Mouse (Mus musculus) neural tube, embryonic 10.5 days (tissue): Measurements from ENCODE around the gene Stard5.
A peak's percentile ranks its signal among the peaks of the same experiment; 100 is the strongest.

ENCODE experiments used
- DNase-seq: peaks from one replicate; pipeline ENCODE4 v3.0.0-alpha.2; 2017; ENCODE audit warnings: low spot score; ENCODE audit errors: extremely low spot score

The Stard5 gene

GRCm38 (mm10) chr7:83662711-83663375 is 31.1 kb downstream of the Stard5 start:
- DNase-seq = no peak

DNA sequence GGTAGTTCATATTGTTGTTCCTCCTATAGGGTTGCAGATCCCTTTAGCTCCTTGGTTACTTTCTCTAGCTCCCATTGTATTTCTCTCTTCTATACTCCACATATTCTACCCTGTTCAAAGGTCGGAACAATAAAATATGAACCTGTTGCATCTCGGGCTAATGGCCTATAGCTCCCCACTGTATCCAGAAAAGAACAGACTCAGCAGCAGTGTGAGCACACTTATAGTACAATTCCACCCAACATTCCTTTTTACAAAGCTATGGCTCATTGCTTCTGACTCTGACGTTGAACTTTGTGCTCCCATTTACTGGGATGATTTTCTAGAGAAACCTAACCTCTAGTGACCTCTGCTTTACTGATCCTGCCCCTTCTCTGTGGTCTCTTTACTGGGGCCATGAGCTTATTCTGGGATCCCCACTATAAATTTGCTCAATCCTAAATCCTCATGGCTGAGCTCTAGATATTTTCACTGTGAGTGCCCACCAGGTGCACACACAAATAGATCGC is 34.4 kb downstream of the Stard5 start:
- no peak for DNase-seq

- DNase-seq = no peak
Observed at GRCm38 (mm10) chr7:83667936-83668645, 36.3 kb downstream of the Stard5 start.

DNA sequence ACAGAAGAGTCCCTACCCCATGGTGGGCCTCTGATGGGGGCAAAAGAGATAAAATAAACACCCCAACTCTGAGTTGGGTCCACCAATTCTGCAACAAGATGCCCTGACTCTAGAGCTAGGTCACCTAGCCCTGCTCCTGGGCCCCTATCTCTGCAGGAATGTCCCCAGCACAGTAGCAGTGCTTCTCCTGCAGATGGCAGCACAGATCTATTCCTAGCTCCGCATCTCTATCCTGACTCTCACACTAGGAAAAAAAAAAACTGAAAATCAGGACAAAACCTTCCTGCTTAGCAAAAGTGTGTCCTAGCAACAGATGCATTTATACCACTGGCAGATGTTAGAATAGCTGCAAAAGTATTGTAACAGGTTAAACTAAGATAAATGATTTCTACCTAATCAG is 37.0 kb downstream of the Stard5 start:
- peak; percentile 35 for DNase-seq

DNA sequence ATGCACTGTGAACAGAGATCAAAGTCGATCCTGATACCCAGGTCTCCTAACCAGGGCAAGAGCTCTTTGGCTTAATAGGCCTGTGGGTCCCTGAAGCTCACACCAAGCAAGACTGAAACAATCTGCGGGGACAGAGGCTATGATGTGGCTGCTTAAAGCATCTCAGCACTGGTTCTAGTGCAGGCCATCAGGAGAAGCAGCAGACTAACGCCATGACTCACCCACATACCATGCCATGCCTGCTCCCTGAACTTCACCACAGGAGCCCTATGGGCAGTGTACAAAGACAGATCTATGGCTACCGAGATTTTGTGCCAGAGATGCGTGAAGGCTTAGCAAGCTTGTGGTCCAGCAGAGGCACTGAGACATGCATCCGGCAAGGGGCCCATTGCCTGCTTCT is 39.8 kb downstream of the Stard5 start:
- no peak for DNase-seq

GRCm38 (mm10) chr7:83675545-83676254 is 43.9 kb downstream of the Stard5 start:
- peak; percentile 23 for DNase-seq

DNA sequence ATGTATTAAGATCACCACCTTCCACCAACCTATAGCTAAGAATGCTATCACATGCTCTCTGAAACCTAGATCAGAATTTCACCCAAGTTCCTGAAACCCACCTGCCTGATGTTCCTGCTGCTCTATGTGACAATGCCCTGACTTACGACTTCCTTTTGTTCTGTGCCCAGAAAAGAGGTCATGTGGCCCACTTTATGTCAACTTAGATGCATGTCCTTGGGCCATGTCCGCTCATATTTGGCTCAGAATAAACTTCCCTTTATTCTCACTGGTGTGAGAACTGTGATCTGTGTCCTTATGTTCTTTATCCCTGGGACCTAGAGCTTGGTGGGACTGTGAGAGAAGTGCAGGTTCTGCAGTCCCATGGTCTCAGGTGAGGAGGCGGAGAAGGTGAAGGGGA is 45.5 kb downstream of the Stard5 start:
- no peak for DNase-seq

GRCm38 (mm10) chr7:83678506-83678905 is 46.7 kb downstream of the Stard5 start:
- DNase-seq = no peak

GRCm38 (mm10) chr7:83682640-83683274 is 51.0 kb downstream of the Stard5 start:
- DNase-seq = no peak

DNA sequence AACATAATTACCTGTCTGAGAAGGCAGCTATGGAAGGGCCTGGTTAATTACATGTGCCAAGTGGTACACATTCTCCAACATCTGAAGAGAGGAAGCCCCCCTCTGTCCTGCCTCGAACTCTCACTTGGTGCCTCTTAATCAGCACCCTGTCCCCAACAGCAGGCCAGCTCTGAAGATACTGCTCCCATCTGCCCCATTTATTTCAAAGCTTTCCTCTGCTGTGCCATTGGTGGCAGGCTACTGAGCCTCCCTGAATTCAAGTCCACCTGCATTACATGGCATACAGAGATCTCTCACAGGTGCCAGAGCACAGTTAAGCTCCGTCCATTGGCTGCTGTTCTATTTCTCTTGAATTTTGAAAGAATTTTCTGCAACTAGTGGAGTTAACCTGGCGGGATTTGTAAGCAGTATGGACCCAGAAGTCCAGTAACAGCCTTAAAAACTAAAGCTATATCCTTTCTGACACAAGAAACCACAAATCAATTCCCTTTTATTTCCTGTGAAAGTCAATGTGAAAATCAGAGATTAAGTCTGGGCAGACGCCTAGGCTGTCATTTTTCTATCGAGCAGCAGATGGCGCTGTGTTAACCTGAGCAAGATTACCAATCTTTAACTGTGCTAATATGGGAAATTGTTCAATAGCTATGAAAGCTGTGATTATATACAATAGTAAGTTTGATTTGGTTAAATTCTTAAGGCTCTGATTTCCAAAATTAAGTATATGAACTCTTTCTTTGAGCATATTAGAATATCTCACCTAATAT is 63.9 kb downstream of the Stard5 start:
- DNase-seq = peak; percentile 50

GRCm38 (mm10) chr7:83699066-83699745 is 67.4 kb downstream of the Stard5 start:
- no peak for DNase-seq
